Mouse (Mus musculus): ENCODE measurements around the gene Rnd3. TPM values are rescaled to one million over a fixed set of nuclear protein-coding genes. Genes with fewer than 3 reads are reported as not detected.

The Rnd3 gene
- polyA plus RNA-seq, 1 experiment, result not detected

DNA sequence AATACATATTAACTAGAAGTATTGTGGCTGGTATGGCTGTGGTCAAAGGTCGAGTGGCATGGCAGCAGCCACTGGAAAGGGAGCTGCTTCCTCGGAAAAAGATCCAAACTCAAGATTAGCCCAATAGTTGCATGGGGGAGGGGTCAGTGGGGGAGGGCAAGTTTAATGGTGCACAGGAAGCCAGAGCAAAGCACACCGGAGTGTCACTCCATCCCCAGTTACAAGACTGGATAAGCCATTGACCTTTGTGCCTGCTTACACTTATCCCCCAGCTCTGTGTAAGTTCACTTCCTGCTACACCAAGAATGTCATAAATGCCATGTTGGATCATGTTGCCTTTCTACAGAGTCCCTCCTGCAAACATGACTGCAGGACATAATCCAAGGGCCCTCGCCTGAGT lies 11.2 kb downstream of the Rnd3 start:
- Histone ChIP-seq H3K4me3 (replicated peaks) (no peak overlapping the region), H3K27me3 (replicated peaks) (no peaks in the 10 kb centered on the region), H3K9me3 (no peaks in the 10 kb centered on the region), H3K4me1 (peaks cover 3% of the 10 kb centered on the region; the same call in 1 of the 2 replicates), H3K36me3 (replicated peaks; ENCODE audit: low read length) (no peaks in the 10 kb centered on the region)
- TF ChIP-seq GATA1 (IDR thresholded peaks at IDR 0.05; ENCODE audit: borderline replicate concordance, low read length), result no peak
- TF ChIP-seq FLI1 (IDR thresholded peaks at IDR 0.05; ENCODE audit: low read length), result no peak

GRCm38 (mm10) chr2:51132181-51132580 lies 16.7 kb downstream of the Rnd3 start:
- H3K9me3 ChIP-seq, result 0 out of 2 replicates have a peak, but pooled peaks cover 6% of the 10 kb centered on the region
- no peak for TF ChIP-seq GATA1 (IDR thresholded peaks at IDR 0.05; ENCODE audit: borderline replicate concordance, low read length)
- TF ChIP-seq FLI1 (IDR thresholded peaks at IDR 0.05; ENCODE audit: low read length), result no peak
- no peaks in the 10 kb centered on the region for H3K36me3 ChIP-seq (replicated peaks; ENCODE audit: low read length)
- no peak overlapping the region for H3K4me3 ChIP-seq (replicated peaks)
- H3K4me1 ChIP-seq, result 0 out of 2 replicates have a peak, but pooled peaks cover 3% of the 10 kb centered on the region
- H3K27me3 ChIP-seq (replicated peaks), result no peaks in the 10 kb centered on the region

DNA sequence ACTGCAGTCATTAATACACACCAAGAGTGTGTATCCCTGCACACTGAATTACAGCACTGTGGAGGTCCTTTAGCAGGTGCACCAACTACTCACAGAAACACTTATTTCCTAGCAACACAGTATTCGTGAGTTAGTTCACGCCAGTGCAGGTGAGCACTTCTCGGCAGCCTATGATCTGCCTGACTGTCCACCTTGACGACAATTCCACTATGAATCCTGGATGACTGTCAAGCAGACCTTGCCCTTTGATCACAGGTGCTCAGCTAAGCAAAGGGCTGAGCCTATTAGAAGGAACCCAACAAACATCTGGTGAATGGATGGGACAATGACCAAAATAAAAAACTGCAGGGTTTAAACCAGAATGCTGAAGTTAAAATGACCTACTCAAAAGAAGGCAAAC lies 20.8 kb downstream of the Rnd3 start:
- no peaks in the 10 kb centered on the region for H3K36me3 ChIP-seq (replicated peaks; ENCODE audit: low read length)
- TF ChIP-seq GATA1 (IDR thresholded peaks at IDR 0.05; ENCODE audit: borderline replicate concordance, low read length), result no peak
- TF ChIP-seq FLI1 (IDR thresholded peaks at IDR 0.05; ENCODE audit: low read length), result no peak
- 0 out of 2 replicates have a peak, but pooled peaks cover 6% of the 10 kb centered on the region for H3K9me3 ChIP-seq
- no peaks in the 10 kb centered on the region for H3K27me3 ChIP-seq (replicated peaks)
- no peak overlapping the region for H3K4me3 ChIP-seq (replicated peaks)
- 0 out of 2 replicates have a peak, but pooled peaks cover 3% of the 10 kb centered on the region for H3K4me1 ChIP-seq

DNA sequence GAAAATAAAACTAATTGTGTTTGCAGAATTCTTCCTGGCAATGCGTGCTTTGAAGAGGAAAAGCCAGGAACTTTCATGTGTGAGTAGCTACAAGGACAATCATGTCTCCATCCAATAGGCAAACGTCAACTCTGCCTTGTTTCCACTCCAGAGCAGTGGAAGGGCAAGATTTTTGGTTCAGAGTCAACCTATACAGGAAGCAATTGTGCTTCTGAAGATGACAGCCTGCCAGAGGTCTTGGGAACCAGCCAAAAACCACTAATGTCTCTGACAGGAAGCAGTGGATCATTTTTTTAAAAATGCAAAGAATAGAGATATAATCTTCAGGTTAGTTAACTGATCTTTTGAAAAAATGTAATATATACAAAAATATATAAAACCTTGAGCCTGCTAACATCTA lies 38.6 kb downstream of the Rnd3 start:
- Histone ChIP-seq H3K4me1 (no peaks in the 10 kb centered on the region), H3K4me3 (replicated peaks) (no peak overlapping the region), H3K27me3 (replicated peaks) (no peaks in the 10 kb centered on the region), H3K36me3 (replicated peaks; ENCODE audit: low read length) (no peaks in the 10 kb centered on the region), H3K9me3 (no peaks in the 10 kb centered on the region)
- TF ChIP-seq FLI1 (IDR thresholded peaks at IDR 0.05; ENCODE audit: low read length), result no peak
- TF ChIP-seq GATA1 (IDR thresholded peaks at IDR 0.05; ENCODE audit: borderline replicate concordance, low read length), result no peak

- Histone ChIP-seq H3K27me3 (replicated peaks) (no peaks in the 10 kb centered on the region), H3K4me3 (replicated peaks) (no peak overlapping the region), H3K36me3 (replicated peaks; ENCODE audit: low read length) (no peaks in the 10 kb centered on the region), H3K9me3 (no peaks in the 10 kb centered on the region), H3K4me1 (no peaks in the 10 kb centered on the region)
- TF ChIP-seq GATA1 (IDR thresholded peaks at IDR 0.05; ENCODE audit: borderline replicate concordance, low read length) (no peak), FLI1 (IDR thresholded peaks at IDR 0.05; ENCODE audit: low read length) (no peak)
Observed at GRCm38 (mm10) chr2:51108631-51109030, 40.3 kb downstream of the Rnd3 start.

DNA sequence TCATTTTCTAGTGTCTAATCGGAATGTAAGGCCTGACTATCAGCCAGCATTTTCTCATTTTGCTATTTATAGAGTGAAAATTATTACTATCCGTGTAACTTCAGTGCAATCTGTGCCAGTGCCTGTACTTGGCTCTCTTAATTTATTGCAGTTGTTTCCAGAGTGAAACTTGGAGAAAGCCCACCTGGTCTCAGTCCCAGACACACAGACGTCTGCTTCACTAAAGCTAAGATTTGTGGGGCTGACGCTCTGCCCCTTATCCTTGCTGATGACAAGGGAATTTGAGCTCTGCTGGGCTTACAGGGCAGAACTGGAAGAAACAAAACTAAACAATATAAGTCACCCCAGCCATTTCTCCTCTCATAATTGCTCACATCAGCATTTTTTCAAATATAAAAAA lies 47.7 kb downstream of the Rnd3 start:
- no peaks in the 10 kb centered on the region for H3K4me1 ChIP-seq
- TF ChIP-seq FLI1 (IDR thresholded peaks at IDR 0.05; ENCODE audit: low read length) (no peak), GATA1 (IDR thresholded peaks at IDR 0.05; ENCODE audit: borderline replicate concordance, low read length) (no peak)

DNA sequence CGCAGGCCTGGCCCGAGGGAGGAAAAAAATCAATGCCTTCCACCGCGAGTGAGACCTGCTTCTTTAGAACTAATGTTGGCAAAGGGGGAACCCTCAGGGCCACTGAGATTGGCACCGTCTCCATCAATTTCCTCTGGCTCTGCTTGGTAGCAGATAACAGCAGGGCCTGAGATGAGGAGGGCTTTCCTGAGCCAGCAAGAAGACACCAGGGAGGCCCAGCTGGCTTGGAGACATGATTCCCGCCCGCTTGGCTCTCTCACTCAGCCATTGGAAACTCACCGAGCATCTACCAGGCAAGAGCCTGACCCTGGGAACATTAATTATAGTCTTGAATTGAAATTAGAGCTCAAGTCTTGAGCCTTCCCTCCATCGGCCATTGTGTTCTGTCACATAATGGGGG lies 48.9 kb downstream of the Rnd3 start:
- H3K36me3 ChIP-seq (replicated peaks; ENCODE audit: low read length), result no peaks in the 10 kb centered on the region
- TF ChIP-seq GATA1 (IDR thresholded peaks at IDR 0.05; ENCODE audit: borderline replicate concordance, low read length), result no peak
- no peak for TF ChIP-seq FLI1 (IDR thresholded peaks at IDR 0.05; ENCODE audit: low read length)
- no peak overlapping the region for H3K4me3 ChIP-seq (replicated peaks)
- H3K4me1 ChIP-seq, result no peaks in the 10 kb centered on the region
- no peaks in the 10 kb centered on the region for H3K27me3 ChIP-seq (replicated peaks)
- no peaks in the 10 kb centered on the region for H3K9me3 ChIP-seq

More for the DNA sequence above, 47.7 kb downstream of the Rnd3 start:
- Histone ChIP-seq H3K27me3 (replicated peaks) (no peaks in the 10 kb centered on the region), H3K4me3 (replicated peaks) (no peak overlapping the region), H3K9me3 (no peaks in the 10 kb centered on the region), H3K36me3 (replicated peaks; ENCODE audit: low read length) (no peaks in the 10 kb centered on the region)

GRCm38 (mm10) chr2:51099240-51099639 lies 49.7 kb downstream of the Rnd3 start:
- no peaks in the 10 kb centered on the region for H3K27me3 ChIP-seq (replicated peaks)
- TF ChIP-seq FLI1 (IDR thresholded peaks at IDR 0.05; ENCODE audit: low read length) (no peak), GATA1 (IDR thresholded peaks at IDR 0.05; ENCODE audit: borderline replicate concordance, low read length) (no peak)
- H3K4me1 ChIP-seq, result no peaks in the 10 kb centered on the region
- H3K9me3 ChIP-seq, result no peaks in the 10 kb centered on the region
- H3K4me3 ChIP-seq (replicated peaks), result no peak overlapping the region
- no peaks in the 10 kb centered on the region for H3K36me3 ChIP-seq (replicated peaks; ENCODE audit: low read length)

DNA sequence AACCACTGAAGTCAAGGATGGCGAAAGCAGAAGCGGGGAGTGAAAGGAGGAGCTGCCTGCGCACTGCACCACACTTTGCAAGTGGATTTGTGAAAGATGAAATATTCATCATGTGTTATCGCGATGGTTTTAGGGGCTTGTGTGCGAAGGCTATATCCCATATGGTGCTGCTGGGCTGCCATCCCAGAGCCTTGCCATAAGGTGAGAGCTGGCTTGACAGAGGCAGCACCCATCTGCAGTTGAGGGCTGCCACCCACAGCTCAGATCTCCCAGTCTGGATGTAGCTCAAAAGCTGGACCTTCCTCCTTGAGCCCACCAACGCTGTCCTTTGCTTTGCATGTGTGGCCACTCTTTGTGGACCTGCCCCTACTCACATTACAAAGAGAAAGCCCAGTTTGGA lies 58.2 kb downstream of the Rnd3 start:
- TF ChIP-seq FLI1 (IDR thresholded peaks at IDR 0.05; ENCODE audit: low read length) (no peak), GATA1 (IDR thresholded peaks at IDR 0.05; ENCODE audit: borderline replicate concordance, low read length) (no peak)
- peaks cover 6% of the 10 kb centered on the region; the same call in 1 of the 2 replicates for H3K9me3 ChIP-seq
- no peaks in the 10 kb centered on the region for H3K4me1 ChIP-seq
- H3K4me3 ChIP-seq (replicated peaks), result no peak overlapping the region
- H3K27me3 ChIP-seq (replicated peaks), result no peaks in the 10 kb centered on the region
- no peaks in the 10 kb centered on the region for H3K36me3 ChIP-seq (replicated peaks; ENCODE audit: low read length)

- Histone ChIP-seq H3K4me1 (no peaks in the 10 kb centered on the region), H3K9me3 (peaks cover 6% of the 10 kb centered on the region; the same call in 1 of the 2 replicates), H3K36me3 (replicated peaks; ENCODE audit: low read length) (no peaks in the 10 kb centered on the region), H3K4me3 (replicated peaks) (no peak overlapping the region), H3K27me3 (replicated peaks) (no peaks in the 10 kb centered on the region)
- TF ChIP-seq GATA1 (IDR thresholded peaks at IDR 0.05; ENCODE audit: borderline replicate concordance, low read length), result no peak
- no peak for TF ChIP-seq FLI1 (IDR thresholded peaks at IDR 0.05; ENCODE audit: low read length)
Observed at GRCm38 (mm10) chr2:51090049-51090448, 58.9 kb downstream of the Rnd3 start.
